ENCODE assay signal across 17 mouse cellular contexts in genomic region chr10:62215169-62215616, GRCm38 (mm10). TPM values are rescaled to one million over a fixed set of nuclear protein-coding genes. Genes with fewer than 3 reads are reported as not detected.
DNase-seq lines count a peak whose midpoint lies in the region; ATAC-seq and TF ChIP-seq lines count a peak whose summit lies in the region.
"Had no signal": no experiment of that assay in that cellular context is flagged by ENCODE, and none has a peak within 500 bp of the region (broad histone marks: within the 10 kb centered on the region; RNA-seq: fewer than 3 reads in every experiment).

No protein-coding gene starts in this region.

- TF ChIP-seq CTCF in G1E (IDR thresholded peaks at IDR 0.05; ENCODE audit: low read depth, low read length): no peak

- peak; percentile 55 for ATAC-seq in G1E (ENCODE audit: extremely low read depth, insufficient number of reproducible peaks, low FRiP score, poor library complexity, severe bottlenecking)
- peak; percentile 89 for ATAC-seq in liver, embryonic 12.5 days
- peak; percentile 47; the same call in 1 of the 2 replicates for ATAC-seq in stomach, embryonic 15.5 days (ENCODE audit: insufficient read depth, low FRiP score, low read depth)
- no peak for ATAC-seq in cerebellum, adult (ENCODE audit: insufficient number of reproducible peaks, low FRiP score, low TSS enrichment)
- ATAC-seq: lung, postnatal 0 days had no signal

- peak overlapping the region; percentile 64; the same call in 1 of the 2 replicates for H3K4me3 ChIP-seq in G1E (ENCODE audit: low read depth, low read length)
- H3K4me3 ChIP-seq in brown adipose tissue, adult 24 weeks (ENCODE audit: insufficient read depth, low read depth, low read length): no peak overlapping the region
- peak overlapping the region; percentile 48 for H3K4me3 ChIP-seq in liver, embryonic 12.5 days
- no peak overlapping the region for H3K4me3 ChIP-seq in stomach, embryonic 15.5 days (replicated peaks)
- H3K4me3 ChIP-seq: embryonic facial prominence, embryonic 10.5 days; forebrain, embryonic 10.5 days; hindbrain, embryonic 15.5 days; limb, embryonic 12.5 days; myocyte had no signal

- intact Hi-C loops in left cerebral cortex, postnatal 4 days (cut with DNase I): no loop called here

- H3K4me2 ChIP-seq in liver, embryonic 12.5 days: peak overlapping the region; percentile 77
- H3K4me2 ChIP-seq in stomach, embryonic 15.5 days: no peak overlapping the region
- H3K4me2 ChIP-seq: hindbrain, embryonic 15.5 days; limb, embryonic 12.5 days had no signal

- WGBS in liver, embryonic 12.5 days (ENCODE audit: insufficient replicate concordance): 6% methylated on average over 5 of the region's 5 CpGs
- WGBS in stomach, embryonic 15.5 days: 37% methylated on average over 5 of the region's 5 CpGs

- H3K36me3 ChIP-seq in G1E (replicated peaks): no peaks in the 10 kb centered on the region
- H3K36me3 ChIP-seq in liver, embryonic 12.5 days: no peaks in the 10 kb centered on the region
- H3K36me3 ChIP-seq in stomach, embryonic 15.5 days: no peaks in the 10 kb centered on the region
- H3K36me3 ChIP-seq: forebrain, embryonic 10.5 days; hindbrain, embryonic 15.5 days; limb, embryonic 12.5 days had no signal

- peaks cover 69% of the 10 kb centered on the region for H3K4me1 ChIP-seq in G1E (ENCODE audit: insufficient read depth, low read depth, low read length)
- peaks cover 60% of the 10 kb centered on the region for H3K4me1 ChIP-seq in brown adipose tissue, adult 24 weeks (ENCODE audit: control insufficient read depth, insufficient read depth, insufficient read length, low read length)
- H3K4me1 ChIP-seq in liver, embryonic 12.5 days: peaks cover 79% of the 10 kb centered on the region
- peaks cover 30% of the 10 kb centered on the region for H3K4me1 ChIP-seq in stomach, embryonic 15.5 days
- H3K4me1 ChIP-seq: hindbrain, embryonic 15.5 days had no signal

- H3K27ac ChIP-seq in brown adipose tissue, adult 24 weeks (replicated peaks; ENCODE audit: low read depth, low read length): peak overlapping the region; percentile 47
- H3K27ac ChIP-seq in liver, embryonic 12.5 days: peak overlapping the region; percentile 95
- H3K27ac ChIP-seq in stomach, embryonic 15.5 days: peak overlapping the region; percentile 18; the same call in 1 of the 2 replicates
- H3K27ac ChIP-seq: embryonic facial prominence, embryonic 10.5 days; forebrain, embryonic 10.5 days; hindbrain, embryonic 15.5 days; limb, embryonic 12.5 days had no signal

- no peak for DNase-seq in G1E (ENCODE audit: low spot score)
- DNase-seq in urinary bladder, postnatal 10 days (ENCODE audit: low spot score): no peak
- no peak for DNase-seq in left cerebral cortex, postnatal 4 days
- DNase-seq: cerebellum, adult 9-11 months had no signal

- no peaks in the 10 kb centered on the region for H3K27me3 ChIP-seq in G1E (ENCODE audit: insufficient read depth, low read length)
- no peaks in the 10 kb centered on the region for H3K27me3 ChIP-seq in liver, embryonic 12.5 days (replicated peaks)
- no peaks in the 10 kb centered on the region for H3K27me3 ChIP-seq in stomach, embryonic 15.5 days (replicated peaks)
- H3K27me3 ChIP-seq: hindbrain, embryonic 15.5 days; limb, embryonic 12.5 days had no signal

- peak overlapping the region; percentile 70 for H3K9ac ChIP-seq in liver, embryonic 12.5 days
- no peak overlapping the region for H3K9ac ChIP-seq in stomach, embryonic 15.5 days
- H3K9ac ChIP-seq: hindbrain, embryonic 15.5 days; limb, embryonic 12.5 days had no signal

- no peaks in the 10 kb centered on the region for H3K9me3 ChIP-seq in G1E (replicated peaks)
- no peaks in the 10 kb centered on the region for H3K9me3 ChIP-seq in liver, embryonic 12.5 days (replicated peaks)
- no peaks in the 10 kb centered on the region for H3K9me3 ChIP-seq in stomach, embryonic 15.5 days
- H3K9me3 ChIP-seq: embryonic facial prominence, embryonic 10.5 days; forebrain, embryonic 10.5 days; hindbrain, embryonic 15.5 days; limb, embryonic 12.5 days had no signal

RNA-seq across cellular contexts. Expression of gene Tspan15, which starts 15.9 kb away (rescaled TPM):
- total RNA-seq in G1E (2014; fragmentation: Nextera tagmentation): 8.2 and 10.2 TPM in 2 replicates
- total RNA-seq in G1E (2017): 1.9 TPM in 2 replicates
- polyA plus RNA-seq in G1E (2012): 1.5 and 1.7 TPM in 2 replicates
- polyA plus RNA-seq in brown adipose tissue, adult 24 weeks (2012; ENCODE audit: insufficient read depth, insufficient read length, missing spikeins): 16.2 and 21.8 TPM in 2 replicates
- 8.9 and 11.6 TPM in 2 replicates for polyA plus RNA-seq in liver, embryonic 12.5 days (2016; fragmentation: Nextera tagmentation; extraction: Ambion mirVana)
- 57.6 and 58.4 TPM in 2 replicates for polyA plus RNA-seq in stomach, embryonic 15.5 days (2015; fragmentation: Nextera tagmentation; extraction: Ambion mirVana)
- 1 to 10 TPM; 5.1 to 6.0 TPM for total RNA-seq in left cerebral cortex, postnatal 4 days (2021)
- total RNA-seq: granulocyte monocyte progenitor cell, adult 5-6 weeks had no signal

RNA-seq across cellular contexts. Expression of gene Tacr2, which starts 37.0 kb away (rescaled TPM):
- total RNA-seq in G1E (2014; fragmentation: Nextera tagmentation) (0.45 TPM in 1 of 2 replicates, not detected in the other), G1E (2017) (0.06 TPM in 1 of 2 replicates, not detected in the other)
- 0.03 TPM in 1 of 2 replicates, not detected in the other for polyA plus RNA-seq in G1E (2012)
- polyA plus RNA-seq in brown adipose tissue, adult 24 weeks (2012; ENCODE audit: insufficient read depth, insufficient read length, missing spikeins): not detected in 2 replicates
- not detected in 2 replicates for polyA plus RNA-seq in liver, embryonic 12.5 days (2016; fragmentation: Nextera tagmentation; extraction: Ambion mirVana)
- 0.62 and 0.64 TPM in 2 replicates for polyA plus RNA-seq in stomach, embryonic 15.5 days (2015; fragmentation: Nextera tagmentation; extraction: Ambion mirVana)
- total RNA-seq in left cerebral cortex, postnatal 4 days (2021): not detected
- total RNA-seq: granulocyte monocyte progenitor cell, adult 5-6 weeks had no signal
- polyA plus RNA-seq: embryonic facial prominence, embryonic 10.5 days; forebrain, embryonic 10.5 days; heart, postnatal 0 days; hindbrain, embryonic 15.5 days; kidney, embryonic 14.5 days; limb, embryonic 12.5 days had no signal

Comparison
In these comparisons a context has a peak if more than half of its experiments do, and no peak if none do; other contexts are left out.
1. H3K4me3 ChIP-seq: peak in G1E (single experiment) and liver, embryonic 12.5 days (single experiment); none in brown adipose tissue, adult 24 weeks (single experiment) and stomach, embryonic 15.5 days (single experiment).
2. H3K27ac ChIP-seq: peak in every context shown above with its lines; median percentile 95 in liver, embryonic 12.5 days; 47 in brown adipose tissue, adult 24 weeks; 18 in stomach, embryonic 15.5 days.